10 mouse cellular contexts compared by ENCODE assay signal in the genomic region with DNA sequence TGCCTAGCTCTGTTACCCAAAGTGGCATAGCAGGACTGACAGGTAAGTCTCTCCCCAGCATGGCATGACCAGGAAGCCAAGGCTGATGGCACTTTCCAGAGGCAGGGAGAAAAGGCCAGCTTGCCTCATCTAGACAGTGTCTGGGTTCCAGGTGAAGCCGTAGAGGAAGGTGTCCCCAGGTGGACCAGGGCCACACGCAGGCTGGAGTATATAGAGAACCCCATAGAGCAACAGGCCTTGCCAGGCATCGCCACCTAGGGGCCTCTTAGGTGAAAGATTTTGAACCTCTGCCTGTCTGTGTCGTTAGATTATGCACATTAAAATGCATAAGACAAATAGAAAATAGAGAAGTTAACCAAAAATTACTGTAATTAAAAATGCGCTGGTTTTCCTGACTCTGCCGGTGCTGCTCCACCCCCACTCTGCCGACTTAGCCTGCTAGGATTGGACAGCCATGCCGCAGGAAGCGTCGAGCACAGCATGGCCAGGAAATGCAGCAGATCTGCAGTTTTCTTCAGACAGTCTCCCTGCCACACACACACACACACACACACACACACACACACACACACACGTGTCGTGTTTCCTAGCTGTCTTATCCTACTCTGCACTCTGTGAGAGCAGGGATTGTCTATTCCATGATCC. TPM values are rescaled to one million over a fixed set of nuclear protein-coding genes. Genes with fewer than 3 reads are reported as not detected.
DNase-seq lines count a peak whose midpoint lies in the region; ATAC-seq and TF ChIP-seq lines count a peak whose summit lies in the region.
"Had no signal": no experiment of that assay in that cellular context is flagged by ENCODE, and none has a peak within 500 bp of the region (broad histone marks: within the 10 kb centered on the region; RNA-seq: fewer than 3 reads in every experiment).

No protein-coding gene starts in this region.

- no peak overlapping the region for H3K27ac ChIP-seq in forebrain, postnatal 0 days (ENCODE audit: low read depth, low read length)
- no peak overlapping the region for H3K27ac ChIP-seq in forebrain, embryonic 13.5 days
- no peak overlapping the region for H3K27ac ChIP-seq in midbrain, embryonic 14.5 days (replicated peaks; ENCODE audit: low read depth, low read length)
- H3K27ac ChIP-seq in midbrain, embryonic 16.5 days (ENCODE audit: low read length) = no peak overlapping the region
- H3K27ac ChIP-seq in embryonic facial prominence, embryonic 11.5 days (replicated peaks; ENCODE audit: low read depth, low read length) = no peak overlapping the region

- no peak overlapping the region for H3K9ac ChIP-seq in forebrain, postnatal 0 days
- no peak overlapping the region for H3K9ac ChIP-seq in forebrain, embryonic 13.5 days
- no peak overlapping the region for H3K9ac ChIP-seq in midbrain, embryonic 14.5 days (replicated peaks; ENCODE audit: low read length)
- no peak overlapping the region for H3K9ac ChIP-seq in midbrain, embryonic 16.5 days (ENCODE audit: low read depth, low read length)
- H3K9ac ChIP-seq in embryonic facial prominence, embryonic 11.5 days (replicated peaks; ENCODE audit: low read length) = no peak overlapping the region

- ATAC-seq in forebrain, postnatal 0 days = peak; percentile 50
- no peak for ATAC-seq in forebrain, embryonic 13.5 days
- ATAC-seq in midbrain, embryonic 14.5 days (ENCODE audit: low FRiP score, low TSS enrichment) = no peak
- no peak for ATAC-seq in midbrain, embryonic 16.5 days
- no peak for ATAC-seq in embryonic facial prominence, embryonic 11.5 days (replicated peaks; ENCODE audit: insufficient number of reproducible peaks, low FRiP score, low TSS enrichment, low read depth)

- intact Hi-C loops in gastrocnemius, postnatal 36 days (cut with DNase I) = loop anchor here (10.0 kb wide), 1 partner anchor 249 kb away; no protein-coding TSS in a partner anchor

- H3K9me3 ChIP-seq in forebrain, postnatal 0 days (ENCODE audit: low read length) = no peaks in the 10 kb centered on the region
- H3K9me3 ChIP-seq in forebrain, embryonic 13.5 days (replicated peaks) = no peaks in the 10 kb centered on the region
- H3K9me3 ChIP-seq in midbrain, embryonic 14.5 days (ENCODE audit: control insufficient read depth, low read length) = no peaks in the 10 kb centered on the region
- no peaks in the 10 kb centered on the region for H3K9me3 ChIP-seq in midbrain, embryonic 16.5 days (replicated peaks; ENCODE audit: control insufficient read depth, low read length, poor library complexity, severe bottlenecking)
- H3K9me3 ChIP-seq in embryonic facial prominence, embryonic 11.5 days (replicated peaks; ENCODE audit: control insufficient read depth, low read length) = no peaks in the 10 kb centered on the region

- H3K36me3 ChIP-seq in forebrain, postnatal 0 days (ENCODE audit: insufficient read depth) = no peaks in the 10 kb centered on the region
- 0 out of 2 replicates have a peak, but pooled peaks cover 4% of the 10 kb centered on the region for H3K36me3 ChIP-seq in forebrain, embryonic 13.5 days (ENCODE audit: poor library complexity, severe bottlenecking)
- 0 out of 2 replicates have a peak, but pooled peaks cover 3% of the 10 kb centered on the region for H3K36me3 ChIP-seq in midbrain, embryonic 14.5 days (ENCODE audit: control insufficient read depth, insufficient read depth, low read length)
- H3K36me3 ChIP-seq in midbrain, embryonic 16.5 days (ENCODE audit: control insufficient read depth, insufficient read depth, low read length) = no peaks in the 10 kb centered on the region
- H3K36me3 ChIP-seq in embryonic facial prominence, embryonic 11.5 days (replicated peaks; ENCODE audit: control insufficient read depth, insufficient read depth, low read depth, low read length) = no peaks in the 10 kb centered on the region

- DNase-seq in forebrain, postnatal 0 days = peak; percentile 40
- peak; percentile 35 for DNase-seq in midbrain, embryonic 14.5 days
- peak; percentile 29 for DNase-seq in embryonic facial prominence, embryonic 11.5 days (ENCODE audit: low spot score)
- DNase-seq in lung, postnatal 36 days = peak; percentile 21
- DNase-seq in gastrocnemius, postnatal 36 days = no peak
- DNase-seq in frontal cortex, postnatal 25 days (ENCODE audit: low spot score in 2 of 2) = no peak
- DNase-seq: kidney, adult 9 months had no signal

- TF ChIP-seq CTCF in forebrain, postnatal 0 days (IDR thresholded peaks at IDR 0.05; ENCODE audit: low read depth) = peak; percentile 61

- peaks cover 9% of the 10 kb centered on the region; the same call in 1 of the 2 replicates for H3K4me1 ChIP-seq in forebrain, postnatal 0 days (ENCODE audit: insufficient read depth)
- H3K4me1 ChIP-seq in forebrain, embryonic 13.5 days = peaks cover 61% of the 10 kb centered on the region
- H3K4me1 ChIP-seq in midbrain, embryonic 14.5 days (ENCODE audit: control insufficient read depth, insufficient read depth, low read length) = peaks cover 38% of the 10 kb centered on the region
- peaks cover 46% of the 10 kb centered on the region for H3K4me1 ChIP-seq in midbrain, embryonic 16.5 days (ENCODE audit: control insufficient read depth, insufficient read depth, low read length)
- H3K4me1 ChIP-seq in embryonic facial prominence, embryonic 11.5 days (ENCODE audit: control insufficient read depth, insufficient read depth, low read length) = peaks cover 4% of the 10 kb centered on the region; the same call in 1 of the 2 replicates

- WGBS in forebrain, postnatal 0 days = 33% methylated on average over 12 of the region's 12 CpGs
- WGBS in forebrain, embryonic 13.5 days = 36% methylated on average over 11 of the region's 12 CpGs
- WGBS in midbrain, embryonic 14.5 days = 44% methylated on average over 12 of the region's 12 CpGs
- 35% methylated on average over 12 of the region's 12 CpGs for WGBS in midbrain, embryonic 16.5 days
- WGBS in embryonic facial prominence, embryonic 11.5 days = 35% methylated on average over 12 of the region's 12 CpGs

- H3K4me3 ChIP-seq in forebrain, postnatal 0 days (ENCODE audit: low read depth, low read length) = no peak overlapping the region
- H3K4me3 ChIP-seq in forebrain, embryonic 13.5 days = no peak overlapping the region
- no peak overlapping the region for H3K4me3 ChIP-seq in midbrain, embryonic 14.5 days (replicated peaks; ENCODE audit: low read depth, low read length)
- H3K4me3 ChIP-seq in midbrain, embryonic 16.5 days (ENCODE audit: low read depth, low read length) = no peak overlapping the region
- no peak overlapping the region for H3K4me3 ChIP-seq in embryonic facial prominence, embryonic 11.5 days (ENCODE audit: low read depth, low read length)

- no peak overlapping the region for H3K4me2 ChIP-seq in forebrain, postnatal 0 days (ENCODE audit: low read depth)
- H3K4me2 ChIP-seq in forebrain, embryonic 13.5 days = no peak overlapping the region
- no peak overlapping the region for H3K4me2 ChIP-seq in midbrain, embryonic 14.5 days (ENCODE audit: low read length)
- H3K4me2 ChIP-seq in midbrain, embryonic 16.5 days (ENCODE audit: low read length) = no peak overlapping the region
- no peak overlapping the region for H3K4me2 ChIP-seq in embryonic facial prominence, embryonic 11.5 days (ENCODE audit: low read depth, low read length)

- H3K27me3 ChIP-seq in forebrain, postnatal 0 days (ENCODE audit: insufficient read depth, low read length) = no peaks in the 10 kb centered on the region
- no peaks in the 10 kb centered on the region for H3K27me3 ChIP-seq in forebrain, embryonic 13.5 days
- no peaks in the 10 kb centered on the region for H3K27me3 ChIP-seq in midbrain, embryonic 14.5 days (ENCODE audit: control insufficient read depth, insufficient read depth, low read length)
- no peaks in the 10 kb centered on the region for H3K27me3 ChIP-seq in midbrain, embryonic 16.5 days (ENCODE audit: control insufficient read depth, insufficient read depth, low read depth, low read length)
- no peaks in the 10 kb centered on the region for H3K27me3 ChIP-seq in embryonic facial prominence, embryonic 11.5 days (ENCODE audit: control insufficient read depth, insufficient read depth, low read length)

RNA-seq across cellular contexts. Expression of gene Gnao1, which starts 34.2 kb away (rescaled TPM):
- total RNA-seq in forebrain, postnatal 0 days (2014; rRNA removed) = 273 and 314 TPM in 2 replicates
- 239 and 301 TPM in 2 replicates for polyA plus RNA-seq in forebrain, postnatal 0 days (2015; fragmentation: Nextera tagmentation; extraction: Ambion mirVana)
- polyA plus RNA-seq in forebrain, embryonic 13.5 days (2015; fragmentation: Nextera tagmentation; extraction: Ambion mirVana) = 86.2 and 99.4 TPM in 2 replicates
- polyA plus RNA-seq in midbrain, embryonic 14.5 days (2014; fragmentation: Nextera tagmentation; extraction: Ambion mirVana) = 179 and 213 TPM in 2 replicates
- polyA plus RNA-seq in midbrain, embryonic 16.5 days (2015; fragmentation: Nextera tagmentation; extraction: Ambion mirVana) = 235 and 240 TPM in 2 replicates
- polyA plus RNA-seq in embryonic facial prominence, embryonic 11.5 days (2014; fragmentation: Nextera tagmentation; extraction: Ambion mirVana) = 11.5 and 14.0 TPM in 2 replicates
- total RNA-seq in gastrocnemius, postnatal 36 days (2021) = 1 to 10 TPM; 7.0 to 9.8 TPM
- total RNA-seq: MEL had no signal

Comparison
In these comparisons a context has a peak if more than half of its experiments do, and no peak if none do; other contexts are left out.
1. DNase-seq: peak in forebrain, postnatal 0 days (single experiment), midbrain, embryonic 14.5 days (single experiment), embryonic facial prominence, embryonic 11.5 days (single experiment) and lung, postnatal 36 days (single experiment); none in gastrocnemius, postnatal 36 days (0 of 2) and frontal cortex, postnatal 25 days (0 of 2).